Mouse (Mus musculus) bone marrow, adult 2 months (tissue): ENCODE measurements at regions not wholly inside any gene's neighbourhood (a gene's known extent, or its start where the extent isn't known, plus 50 kb on each side); places are given as distances from the start of the nearest gene placed in this dataset.

Source experiments
- CTCF ChIP-seq: fragments of 200-500 bp; IDR thresholded peaks from 2 replicates; pipeline ENCODE4 v1.5.1; 2011; ENCODE audit warnings: low read length, control low read depth; ENCODE audit not compliant: control insufficient read depth, insufficient read depth
- POLR2A ChIP-seq: fragments of 200-500 bp; IDR thresholded peaks from 2 replicates; pipeline ENCODE4 v1.6.1; 2011; ENCODE audit warnings: low read depth, mild to moderate bottlenecking, control low read depth, low read length, borderline replicate concordance; ENCODE audit not compliant: control insufficient read depth

DNA sequence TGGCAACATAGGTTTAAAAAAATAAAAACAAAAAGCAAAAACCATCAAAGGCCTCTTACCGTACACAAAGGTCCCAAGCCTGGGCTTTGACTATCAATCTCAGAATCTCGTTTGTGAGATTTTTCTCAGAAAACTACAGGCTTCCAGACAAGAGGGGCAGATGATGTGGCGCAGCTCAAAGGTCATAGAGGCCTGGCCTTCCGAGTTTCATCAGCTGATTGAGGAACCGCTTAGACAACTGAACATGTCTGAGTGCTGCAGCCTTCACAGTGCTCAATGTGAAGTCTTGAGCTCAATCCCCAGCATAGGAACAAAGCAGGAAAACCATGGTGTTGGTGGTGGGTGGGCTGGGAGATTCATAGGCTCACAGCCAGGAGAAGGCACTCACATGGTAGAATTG, 227.9 kb upstream of the Sulf2 start:
- TF ChIP-seq CTCF = no peak
- TF ChIP-seq POLR2A = no peak
